Mouse (Mus musculus) heart, postnatal 25 days (tissue): Measurements from ENCODE around the gene Mrvi1. TPM values are rescaled to one million over a fixed set of nuclear protein-coding genes. Genes with fewer than 3 reads are reported as not detected.

Experiments used
- DNase-seq: peaks from one replicate; pipeline ENCODE4 v3.0.0; 2022; ENCODE audit warnings: low spot score
- intact Hi-C: fragments of 180-260 bp; cut with DNase I; formaldehyde crosslinking; loops from one replicate; pipeline ENCODE4 v1.15.1; 2025
- total RNA-seq, 2 experiments: library from RNA; stranded (reverse); gene quantifications; 2 replicates each; pipeline ENCODE4 v1.2.3; 2021

Mrvi1 gene
- total RNA-seq, 2 experiments from 2014 or later, result 10.6 to 16.1 TPM

- intact Hi-C loops, result no loop called here
- no peak for DNase-seq
Observed at GRCm38 (mm10) chr7:110947616-110948015, 34.6 kb downstream of the Mrvi1 start.

DNA sequence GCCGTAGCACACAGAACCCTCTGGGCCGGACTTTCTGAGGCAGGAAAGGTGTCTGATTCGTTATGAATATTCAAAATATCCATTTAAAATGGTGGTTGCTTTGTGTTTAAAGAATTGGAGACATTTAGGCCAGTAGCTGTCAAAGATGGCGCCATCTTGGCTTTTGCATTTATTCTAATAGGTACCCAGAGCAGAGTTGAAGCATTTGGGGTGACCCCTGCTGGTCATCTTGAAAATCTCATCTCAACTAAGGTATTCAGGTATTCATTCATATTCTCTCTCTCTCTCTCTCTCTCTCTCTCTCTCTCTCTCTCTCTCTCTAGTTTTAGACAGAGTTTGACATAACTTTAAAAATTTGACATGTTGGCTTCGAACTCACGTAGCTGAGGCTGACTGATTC, 35.5 kb downstream of the Mrvi1 start:
- no peak for DNase-seq
- intact Hi-C loops, result loop anchor here (1.0 kb wide), 1 partner anchor 131 kb away; no protein-coding TSS in a partner anchor

DNA sequence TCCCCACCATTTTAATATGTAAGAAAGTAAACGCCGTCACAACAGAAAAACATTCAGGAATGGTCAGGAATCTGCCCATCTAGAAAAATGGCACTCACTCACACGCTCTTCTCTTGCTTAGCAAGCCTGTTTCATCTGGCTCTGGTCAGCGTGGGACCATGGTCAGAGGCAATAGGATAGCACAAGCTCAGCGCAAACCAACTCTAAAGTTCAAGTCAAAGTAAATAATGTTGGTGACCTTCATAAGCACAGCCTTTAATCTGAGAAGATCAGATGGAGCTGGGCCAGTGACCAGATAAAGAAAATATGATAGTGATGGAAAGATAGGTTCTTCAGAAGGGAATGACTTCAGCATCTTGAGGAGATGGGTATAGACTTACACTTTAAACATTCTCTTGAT, 37.9 kb downstream of the Mrvi1 start:
- intact Hi-C loops, result loop anchor here (5.0 kb wide), 1 partner anchor 38 kb away; the partner anchor contains the start of gene Mrvi1
- no peak for DNase-seq

- DNase-seq, result peak; percentile 51
- intact Hi-C loops, result loop anchor here (5.0 kb wide), 1 partner anchor 40 kb away; the partner anchor contains the start of gene Mrvi1
Observed at GRCm38 (mm10) chr7:110941701-110942530, 40.3 kb downstream of the Mrvi1 start.

- DNase-seq, result no peak
- intact Hi-C loops, result loop anchor here (5.0 kb wide), 1 partner anchor 41 kb away; the partner anchor contains the start of gene Mrvi1
Observed at GRCm38 (mm10) chr7:110941116-110941521, 41.1 kb downstream of the Mrvi1 start.

- no peak for DNase-seq
- intact Hi-C loops, result loop anchor here (5.0 kb wide), 1 partner anchor 81 kb away; no protein-coding TSS in a partner anchor
Observed at GRCm38 (mm10) chr7:110935815-110936762, 46.2 kb downstream of the Mrvi1 start.

DNA sequence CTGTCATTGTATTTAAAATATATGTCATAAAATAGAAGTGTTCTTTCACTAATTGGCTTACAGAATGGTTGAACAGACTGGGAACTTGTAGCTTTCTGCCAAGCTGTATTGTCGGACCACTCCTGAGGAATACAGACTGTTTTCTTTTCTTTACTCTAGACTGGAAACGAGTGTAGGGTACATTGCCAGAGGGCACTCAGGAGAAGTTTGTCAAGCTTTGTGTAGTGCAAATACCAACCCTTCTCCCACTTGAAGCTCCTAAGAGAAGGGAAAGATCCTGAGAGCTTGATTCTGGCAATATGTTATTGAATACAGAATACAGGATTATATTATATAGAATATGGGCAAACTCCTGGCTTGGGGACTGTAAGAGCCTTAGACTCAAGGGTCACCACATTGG, 48.3 kb downstream of the Mrvi1 start:
- no peak for DNase-seq
- intact Hi-C loops, result loop anchor here (5.0 kb wide), 1 partner anchor 42 kb away; no protein-coding TSS in a partner anchor

GRCm38 (mm10) chr7:110933329-110933728, 48.9 kb downstream of the Mrvi1 start:
- intact Hi-C loops, result loop anchor here (5.0 kb wide), 1 partner anchor 41 kb away; no protein-coding TSS in a partner anchor
- DNase-seq, result no peak

DNA sequence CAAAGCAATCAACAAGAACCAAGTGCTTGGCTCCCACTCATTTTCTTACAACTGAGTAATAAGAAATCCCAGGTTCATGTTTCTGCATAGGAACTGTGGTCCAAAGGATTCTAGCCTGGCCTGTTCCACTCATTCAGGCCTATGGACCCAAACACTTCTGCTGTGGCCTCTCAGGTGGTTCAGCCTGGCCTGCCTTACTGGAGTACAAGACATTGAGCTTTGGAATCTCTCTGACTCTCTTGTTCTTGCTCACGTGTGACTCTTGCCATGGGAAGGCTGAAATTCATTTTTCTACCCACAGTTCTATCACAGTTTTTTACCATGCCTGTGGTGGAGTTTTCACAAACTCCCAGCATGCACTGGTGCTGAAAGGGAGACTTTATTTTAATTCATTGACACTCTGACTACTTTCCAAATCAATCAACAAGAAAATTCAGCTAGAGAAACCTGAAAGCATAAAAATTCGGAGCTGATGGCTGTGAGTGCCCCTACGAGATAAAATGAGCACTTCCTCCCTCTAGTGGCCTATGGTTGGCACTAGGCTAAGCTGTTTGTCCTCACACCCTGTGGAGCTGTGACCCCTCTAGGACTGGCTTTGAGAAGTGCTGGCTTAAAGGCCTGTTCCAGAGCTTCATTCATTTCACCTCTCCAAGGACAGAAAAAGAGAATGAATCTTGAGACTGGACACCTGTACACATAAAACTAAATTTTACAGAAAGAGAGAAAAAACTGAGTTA, 52.0 kb downstream of the Mrvi1 start:
- DNase-seq, result no peak
- intact Hi-C loops, result loop anchor here (2.0 to 5.0 kb wide), 2 partner anchors 38 to 113 kb away; no protein-coding TSS in a partner anchor

GRCm38 (mm10) chr7:110926562-110926961, 55.7 kb downstream of the Mrvi1 start:
- no peak for DNase-seq
- intact Hi-C loops, result no loop called here

DNA sequence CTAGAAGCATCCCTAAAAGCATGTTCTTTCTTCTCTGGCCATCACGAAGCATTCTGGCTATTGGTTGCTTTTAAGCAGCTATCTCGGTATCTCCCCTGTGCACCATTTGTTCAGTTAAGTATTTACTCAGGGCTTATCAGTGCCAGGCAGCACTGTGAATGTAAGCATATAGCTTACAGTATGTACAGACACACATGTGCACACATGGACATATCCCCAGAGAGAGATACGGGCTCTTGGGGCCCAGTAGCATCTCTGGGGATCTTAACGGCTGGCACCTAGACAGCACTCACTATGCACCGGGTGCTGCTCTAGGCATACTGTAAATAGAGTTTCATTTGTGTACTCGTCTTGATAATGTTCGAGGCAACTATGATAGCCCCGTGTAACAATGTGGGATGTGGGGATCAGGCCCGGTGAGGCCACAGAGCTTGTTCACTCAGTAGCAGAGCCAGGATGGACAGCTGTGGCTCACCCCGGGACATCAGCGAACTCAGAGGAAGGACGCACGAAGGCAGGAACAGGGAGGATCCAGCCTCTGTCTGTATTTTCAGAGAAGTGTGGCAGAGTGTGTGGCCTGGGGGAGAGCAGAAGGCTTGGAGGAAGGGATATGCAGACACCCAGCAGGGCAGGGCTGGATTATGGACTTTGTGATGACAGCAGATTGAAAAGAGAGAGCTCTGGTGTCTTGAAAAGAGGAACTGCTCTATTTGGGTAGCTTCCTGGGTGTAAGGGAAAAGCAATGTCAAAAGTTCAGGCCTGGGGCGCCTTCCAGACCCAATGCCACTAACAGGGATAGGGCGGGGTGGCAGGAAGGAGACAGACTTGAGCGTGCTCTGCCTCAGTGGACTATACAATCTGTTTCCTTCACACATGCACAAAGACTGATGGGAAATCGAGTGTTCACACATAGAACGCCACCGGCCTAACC, 61.7 kb downstream of the Mrvi1 start:
- DNase-seq, result peak; percentile 25
- intact Hi-C loops, result no loop called here

- intact Hi-C loops, result no loop called here
- no peak for DNase-seq
Observed at GRCm38 (mm10) chr7:110919721-110920120, 62.5 kb downstream of the Mrvi1 start.

DNA sequence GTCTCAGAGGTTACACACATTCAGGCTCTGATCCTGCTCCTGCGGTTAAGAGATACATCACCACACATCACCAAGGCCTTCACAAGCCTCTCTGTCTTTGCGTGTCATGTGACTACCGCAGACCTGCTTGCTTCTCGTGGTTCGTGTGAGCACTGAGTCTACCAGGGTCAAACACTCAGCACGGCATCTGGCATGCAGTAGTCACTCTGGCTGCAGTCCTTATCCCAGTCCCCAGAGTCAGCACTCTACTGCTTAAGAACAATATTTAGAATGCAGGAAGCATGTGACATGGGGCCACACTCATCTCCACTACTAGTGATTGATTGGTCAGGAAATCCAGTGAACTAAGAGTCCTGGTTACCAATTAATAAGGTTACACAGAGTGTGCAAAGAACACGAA, 66.3 kb downstream of the Mrvi1 start:
- intact Hi-C loops, result no loop called here
- no peak for DNase-seq

DNA sequence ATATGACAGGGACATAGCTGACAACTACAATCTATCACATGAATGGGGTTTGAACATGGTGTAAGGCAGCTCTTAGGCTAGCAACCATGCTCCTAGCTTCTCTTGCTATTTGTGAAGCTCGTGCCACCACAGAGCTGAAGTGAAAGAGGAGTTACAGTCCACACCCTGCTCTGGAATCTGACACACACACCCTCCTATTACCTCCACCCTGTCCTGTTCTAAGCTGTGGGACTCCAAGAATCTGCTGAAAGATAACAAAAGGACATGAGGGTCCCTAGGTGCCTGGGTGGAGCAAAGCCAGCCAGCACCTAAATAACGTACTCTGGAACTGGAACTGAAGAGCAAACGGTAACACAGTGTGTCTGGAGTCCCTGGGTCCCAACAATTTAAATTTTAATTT, 67.7 kb downstream of the Mrvi1 start:
- no peak for DNase-seq
- intact Hi-C loops, result no loop called here

- no peak for DNase-seq
Observed at GRCm38 (mm10) chr7:110913754-110914153, 68.5 kb downstream of the Mrvi1 start.

GRCm38 (mm10) chr7:110908209-110909144, 73.8 kb downstream of the Mrvi1 start:
- intact Hi-C loops, result no loop called here
- no peak for DNase-seq

More at GRCm38 (mm10) chr7:110913754-110914153, 68.5 kb downstream of the Mrvi1 start:
- intact Hi-C loops, result no loop called here

DNA sequence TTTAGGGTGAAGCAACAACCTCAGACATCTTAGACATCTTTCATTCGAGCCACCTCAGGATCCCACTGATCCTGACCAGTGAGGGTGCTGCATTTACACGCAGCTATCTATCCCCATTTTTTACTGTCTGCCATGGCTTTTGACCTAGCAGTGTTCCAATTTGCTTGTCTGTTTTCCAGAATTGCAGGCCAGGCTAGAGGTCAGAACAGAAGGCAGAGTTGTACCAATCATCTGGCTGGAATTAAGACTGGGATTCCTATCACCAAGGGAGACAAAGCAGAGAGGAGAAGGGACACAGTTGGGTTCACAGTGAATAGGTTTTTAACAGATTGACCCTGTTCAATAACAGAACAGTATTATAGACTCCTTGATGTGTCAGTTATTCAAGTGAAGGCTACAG, 75.7 kb downstream of the Mrvi1 start:
- intact Hi-C loops, result no loop called here
- DNase-seq, result no peak
